Mouse (Mus musculus): ENCODE data around the gene Ptpre. TPM values are rescaled to one million over a fixed set of nuclear protein-coding genes. Genes with fewer than 3 reads are reported as not detected.

Gene Ptpre
- total and polyA plus RNA-seq, 3 experiments = 2.3 to 6.9 (median 3.7) TPM

DNA sequence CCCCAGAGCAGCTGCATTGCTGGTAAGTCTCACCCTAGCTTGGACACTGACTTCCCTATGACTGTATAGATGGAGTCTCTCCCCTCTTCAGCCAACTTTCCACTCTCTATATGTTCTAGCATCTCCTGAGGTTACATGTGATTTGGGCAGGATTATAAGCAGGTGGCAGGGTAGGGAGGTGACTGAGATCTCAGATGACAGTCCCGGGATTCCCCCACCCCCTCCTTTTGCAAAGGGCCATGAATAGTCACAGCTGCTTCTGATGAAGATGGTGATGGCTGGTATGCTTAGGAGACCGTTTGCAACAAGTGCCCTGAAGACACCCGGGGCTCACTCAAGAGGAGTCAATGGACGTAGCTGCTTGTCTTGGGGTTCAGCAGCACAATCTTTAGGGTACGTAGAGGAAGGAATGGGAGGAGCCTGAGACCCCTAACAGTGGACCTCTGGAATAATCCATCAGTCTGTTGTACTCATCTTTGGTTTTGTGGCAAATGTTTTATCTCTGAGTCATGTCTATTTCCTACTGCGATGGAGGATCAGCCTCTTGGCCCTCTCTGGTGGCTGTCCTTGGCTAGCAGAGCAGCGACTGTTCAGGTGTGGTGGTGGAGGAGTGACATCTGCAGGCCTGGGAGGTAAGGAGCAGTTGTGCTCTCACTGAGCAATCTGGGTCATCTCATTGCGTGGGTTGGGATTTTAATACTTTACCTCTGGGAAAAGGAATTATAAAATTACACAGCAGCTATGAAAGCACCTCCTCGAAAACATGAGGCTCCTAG lies 47.4 kb upstream of the Ptpre start (continued):
- TF ChIP-seq UBTF (IDR thresholded peaks at IDR 0.05; ENCODE audit: low read depth, low read length) (no peak), POLR2A (IDR thresholded peaks at IDR 0.05; ENCODE audit: low read depth, low read length) (no peak), MAX (IDR thresholded peaks at IDR 0.05; ENCODE audit: low read length) (0 out of 2 replicates have a peak, but pooled peaks have one; percentile 16), ZNF384 (IDR thresholded peaks at IDR 0.05; ENCODE audit: low read depth, low read length) (no peak)

DNA sequence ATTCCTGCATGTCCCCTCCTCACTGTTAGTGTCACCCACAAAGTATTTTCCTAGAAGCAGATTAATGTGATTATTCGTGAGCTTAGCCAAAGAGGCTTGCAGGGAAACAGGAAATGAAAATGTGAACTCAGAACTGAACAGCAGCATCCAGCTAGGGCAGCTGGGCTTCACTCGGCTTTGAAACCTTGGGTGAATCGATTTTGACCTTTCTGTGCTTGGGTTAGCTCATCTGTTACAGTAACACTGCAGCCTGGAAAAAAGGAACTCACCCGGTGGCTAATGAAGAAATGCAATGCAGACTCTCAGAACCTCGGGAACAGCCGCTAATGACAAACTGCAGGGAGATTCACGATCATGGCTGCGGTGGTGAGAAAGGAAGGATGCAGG lies 46.8 kb upstream of the Ptpre start:
- no peak overlapping the region for H3K27ac ChIP-seq (ENCODE audit: insufficient read depth, low read depth)
- dilution Hi-C loops (cut with MboI; ENCODE audit: extremely low pct_ligation_motif_present, extremely low pct_unique_long_range_greater_than_20kb, low sequenced_read_pairs) = no loop called here
- H3K4me1 ChIP-seq (ENCODE audit: control insufficient read depth in 1 of 2, insufficient read depth in 2 of 2) = peaks cover 11 to 37% of the 10 kb centered on the region in 2 experiments
- peak overlapping the region; percentile 19 for H3K4me2 ChIP-seq (ENCODE audit: insufficient read depth, low read depth, poor library complexity, severe bottlenecking)
- no peak overlapping the region for H3K9ac ChIP-seq (ENCODE audit: insufficient read depth, low read depth)
- H3K9me3 ChIP-seq (replicated peaks; ENCODE audit: low read length) = peaks cover 8% of the 10 kb centered on the region
- no peaks in the 10 kb centered on the region for H3K27me3 ChIP-seq (replicated peaks)
- H3K79me2 ChIP-seq (replicated peaks; ENCODE audit: control insufficient read depth, extremely low read depth, insufficient read depth, poor library complexity, severe bottlenecking) = no peaks in the 10 kb centered on the region
- in situ Hi-C loops (cut with MboI; ENCODE audit: low pct_ligation_motif_present, low pct_unique_long_range_greater_than_20kb, low sequenced_read_pairs) = loop anchor here (5.0 to 25.0 kb wide), 4 partner anchors 137 to 1628 kb away; no protein-coding TSS in a partner anchor
- no peak overlapping the region for H3K4me3 ChIP-seq (replicated peaks in 1 of 3; ENCODE audit: low read depth in 2 of 3, low read length in 2 of 3, poor library complexity in 1 of 3)
- no peaks in the 10 kb centered on the region for H3K36me3 ChIP-seq (replicated peaks in 1 of 2; ENCODE audit: control insufficient read depth in 1 of 2, insufficient read depth in 1 of 2, low read length in 1 of 2)
- TF ChIP-seq SIN3A (IDR thresholded peaks at IDR 0.05; ENCODE audit: low read length) (peak; percentile 59; the same call in 1 of the 2 replicates), EP300 (IDR thresholded peaks at IDR 0.05; ENCODE audit: low read length) (peak; percentile 92), HCFC1 (IDR thresholded peaks at IDR 0.05; ENCODE audit: low read depth, low read length) (0 out of 2 replicates have a peak, but pooled peaks have one; percentile 31), CHD2 (IDR thresholded peaks at IDR 0.05; ENCODE audit: low read length) (peak; percentile 69), IRF4 (IDR thresholded peaks at IDR 0.05; ENCODE audit: low read depth, low read length) (peak; percentile 78; the same call in 1 of the 2 replicates), JUN (IDR thresholded peaks at IDR 0.05; ENCODE audit: insufficient read depth, low read depth, low read length) (peak; percentile 34; the same call in 1 of the 2 replicates), BHLHE40 (IDR thresholded peaks at IDR 0.05; ENCODE audit: low read depth, low read length) (peak; percentile 35), ZKSCAN1 (IDR thresholded peaks at IDR 0.05; ENCODE audit: borderline replicate concordance, low read depth, low read length) (no peak), MYC (IDR thresholded peaks at IDR 0.05; ENCODE audit: low read depth, low read length) (no peak), RCOR1 (conservative IDR thresholded peaks at IDR 0.05; ENCODE audit: low read depth, low read length) (peak; percentile 73; the same call in 1 of the 2 replicates), POLR2AphosphoS2 (IDR thresholded peaks at IDR 0.05; ENCODE audit: low read depth, low read length) (no peak), ELF1 (IDR thresholded peaks at IDR 0.05; ENCODE audit: low read depth, low read length) (0 out of 2 replicates have a peak, but pooled peaks have one; percentile 36), ETS1 (conservative IDR thresholded peaks at IDR 0.05; ENCODE audit: low read depth, low read length) (peak; percentile 65), NRF1 (IDR thresholded peaks at IDR 0.05; ENCODE audit: low read depth, low read length) (no peak), TCF12 (IDR thresholded peaks at IDR 0.05; ENCODE audit: low read depth, low read length) (peak; percentile 69; the same call in 1 of the 2 replicates)
- DNase-seq (ENCODE audit: extremely low read depth) = peak; percentile 75
